Mouse (Mus musculus) C2C12 (cell line): ENCODE results near the gene Mapk8ip3.

Experiments used
- CEBPB ChIP-seq: IDR thresholded peaks from one replicate; pipeline ENCODE4 v1.6.1; 2011; ENCODE audit warnings: low read depth, mild to moderate bottlenecking, control low read depth, moderate library complexity
- CTCF ChIP-seq: IDR thresholded peaks from one replicate; pipeline ENCODE4 v1.5.1; 2011; ENCODE audit not compliant: control insufficient read depth, insufficient read depth, insufficient read length
- FOSL1 ChIP-seq: IDR thresholded peaks from one replicate; pipeline ENCODE4 v1.8.0; 2011; ENCODE audit warnings: mild to moderate bottlenecking, low read length; ENCODE audit not compliant: poor library complexity, insufficient read depth, severe bottlenecking
- MAX ChIP-seq: IDR thresholded peaks from one replicate; pipeline ENCODE4 v1.6.1; 2011; ENCODE audit warnings: mild to moderate bottlenecking, control low read depth
- MYOG ChIP-seq: IDR thresholded peaks from one replicate; pipeline ENCODE4 v1.6.1; 2011; ENCODE audit not compliant: control insufficient read depth, insufficient read length; ENCODE audit errors: extremely low read depth
- USF1 ChIP-seq: IDR thresholded peaks from one replicate; pipeline ENCODE4 v1.6.1; 2011; ENCODE audit warnings: low read depth, mild to moderate bottlenecking, control low read depth, moderate library complexity

- no peak for TF ChIP-seq FOSL1
- TF ChIP-seq CTCF: no peak
- no peak for TF ChIP-seq USF1
- no peak for TF ChIP-seq MAX
- no peak for TF ChIP-seq MYOG
- TF ChIP-seq CEBPB: no peak
Measured at GRCm38 (mm10) chr17:24885356-24886133, 51.2 kb downstream of the Mapk8ip3 start.
